Mouse (Mus musculus) kidney, embryonic 14.5 days (tissue): Measurements from ENCODE around the gene 4430402I18Rik. TPM values are rescaled to one million over a fixed set of nuclear protein-coding genes. Genes with fewer than 3 reads are reported as not detected.

Source experiments
- ATAC-seq: fragments of 200-750 bp; cut with Nextera tagmentation; 2 replicates; pipeline ENCODE4 v1.8.0; 2017; ENCODE audit warnings: moderate number of reproducible peaks, mild to moderate bottlenecking, moderate TSS enrichment, moderate library complexity; ENCODE audit not compliant: low FRiP score, low TSS enrichment
- H3K27ac ChIP-seq: fragments of 300-500 bp; sonication (generic); 2 replicates; pipeline ENCODE4 v1.5.1; 2014; ENCODE audit warnings: low read depth, mild to moderate bottlenecking, low read length, moderate library complexity, mixed read lengths
- H3K27me3 ChIP-seq: fragments of 300-500 bp; sonication (generic); 2 replicates; pipeline ENCODE4 v1.6.1; 2014; ENCODE audit warnings: mild to moderate bottlenecking, low read length; ENCODE audit not compliant: control insufficient read depth, insufficient read depth
- H3K36me3 ChIP-seq: fragments of 300-500 bp; sonication (generic); 2 replicates; pipeline ENCODE4 v1.6.1; 2014; ENCODE audit warnings: low read length, mixed read lengths; ENCODE audit not compliant: control insufficient read depth, insufficient read depth
- H3K4me1 ChIP-seq: fragments of 300-500 bp; sonication (generic); 2 replicates; pipeline ENCODE4 v1.6.1; 2014; ENCODE audit warnings: low read length, mixed read lengths; ENCODE audit not compliant: control insufficient read depth, insufficient read depth
- H3K4me2 ChIP-seq: fragments of 300-500 bp; sonication (generic); replicated peaks from 2 replicates; pipeline ENCODE4 v1.6.1; 2014; ENCODE audit warnings: low read depth, mild to moderate bottlenecking, low read length
- H3K4me3 ChIP-seq: fragments of 300-500 bp; sonication (generic); 2 replicates; pipeline ENCODE4 v1.5.1; 2014; ENCODE audit warnings: mild to moderate bottlenecking, low read length
- H3K9ac ChIP-seq: fragments of 300-500 bp; sonication (generic); 2 replicates; pipeline ENCODE4 v1.6.1; 2014; ENCODE audit warnings: low read depth, mild to moderate bottlenecking, low read length, moderate library complexity
- H3K9me3 ChIP-seq: fragments of 300-500 bp; sonication (generic); 2 replicates; pipeline ENCODE4 v1.6.1; 2016; ENCODE audit warnings: low read length; ENCODE audit not compliant: control insufficient read depth
- WGBS: fragments of 180-500 bp; shearing (Covaris S2); extraction: QIAGEN DNeasy Blood & Tissue Kit; methylation state at CpG from one replicate; pipeline ENCODE4 v1.1.7; 2014; 5-methylcytosine and 5-hydroxymethylcytosine counted together
- polyA plus RNA-seq: library from polyadenylated mRNA; unstranded; fragments of >200 nt; fragmentation: Nextera tagmentation; extraction: Ambion mirVana; gene quantifications from 2 replicates; pipeline ENCODE4 v1.2.1, GENCODE M21; 2014

Gene 4430402I18Rik
- polyA plus RNA-seq, 1 experiment from 2014 or later: 3.0 TPM

DNA sequence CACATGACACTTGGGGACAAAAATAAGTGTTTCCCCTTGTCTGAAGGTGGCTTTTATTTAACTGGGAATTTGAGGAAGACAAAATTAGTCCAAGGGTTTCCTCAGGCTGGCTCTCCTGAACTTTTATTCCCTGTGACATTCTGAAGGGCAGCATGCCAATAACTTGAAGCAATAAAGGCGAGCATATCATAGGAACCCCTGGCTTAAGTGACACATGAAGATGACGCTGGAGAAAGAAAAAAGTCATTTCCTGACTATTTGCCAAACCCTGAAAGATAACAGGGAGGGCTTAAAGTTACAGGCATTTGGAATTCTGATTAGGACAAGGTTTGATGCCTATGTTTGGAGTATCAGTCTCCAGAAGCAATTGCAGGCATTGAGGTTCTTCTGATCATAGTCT is 20.3 kb downstream of the 4430402I18Rik start:
- H3K9me3 ChIP-seq: no peaks in the 10 kb centered on the region
- no peaks in the 10 kb centered on the region for H3K4me1 ChIP-seq
- ATAC-seq: no peak
- no peak overlapping the region for H3K9ac ChIP-seq
- H3K36me3 ChIP-seq: no peaks in the 10 kb centered on the region
- H3K27me3 ChIP-seq: no peaks in the 10 kb centered on the region
- 62% methylated on average over 2 of the region's 2 CpGs for WGBS
- no peak overlapping the region for H3K27ac ChIP-seq
- H3K4me2 ChIP-seq: no peak overlapping the region
- H3K4me3 ChIP-seq: no peak overlapping the region

DNA sequence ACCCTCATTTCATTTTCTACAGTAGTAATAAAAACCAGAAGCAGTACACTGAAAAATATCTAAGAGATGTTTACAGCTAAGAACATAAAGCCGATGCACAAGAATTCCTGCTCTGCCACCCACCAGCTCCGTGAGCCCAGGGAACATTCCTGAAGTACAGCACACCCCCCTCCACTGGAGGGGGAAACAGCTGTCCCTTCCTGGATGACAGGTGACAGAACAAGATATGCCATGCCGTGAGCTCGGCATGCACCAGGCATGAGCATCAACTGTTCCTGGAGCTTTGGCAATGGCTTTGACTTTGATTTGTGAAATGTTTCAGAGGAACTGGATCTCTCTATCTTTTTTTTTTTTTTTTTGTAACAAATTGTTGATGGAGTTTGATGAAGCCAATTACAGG is 20.8 kb downstream of the 4430402I18Rik start:
- Histone ChIP-seq H3K4me1 (no peaks in the 10 kb centered on the region), H3K36me3 (no peaks in the 10 kb centered on the region), H3K9ac (no peak overlapping the region), H3K9me3 (no peaks in the 10 kb centered on the region), H3K27ac (no peak overlapping the region), H3K4me3 (no peak overlapping the region), H3K27me3 (no peaks in the 10 kb centered on the region), H3K4me2 (no peak overlapping the region)
- 50% methylated on average over 4 of the region's 4 CpGs for WGBS
- ATAC-seq: no peak

DNA sequence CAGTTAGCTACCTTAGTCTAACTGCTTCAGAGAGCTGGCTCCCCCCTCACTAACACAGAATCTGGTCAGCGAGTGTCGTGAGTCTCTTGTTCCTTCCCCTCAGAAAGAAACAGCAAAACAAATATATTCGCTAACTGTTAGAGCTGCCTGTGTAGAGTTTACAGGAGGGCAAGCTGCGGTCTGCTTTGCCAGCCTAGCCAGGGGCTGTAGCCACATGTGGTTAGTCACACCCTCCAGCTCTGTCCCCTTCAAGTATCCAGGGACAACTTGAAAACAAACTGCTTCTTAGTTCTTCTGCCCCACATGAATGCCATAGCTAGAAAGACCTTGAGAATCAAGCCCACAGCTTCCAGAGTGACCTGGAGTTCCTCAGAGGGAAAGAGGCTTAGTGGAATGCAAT is 26.3 kb downstream of the 4430402I18Rik start:
- Histone ChIP-seq H3K9me3 (no peaks in the 10 kb centered on the region), H3K4me1 (0 out of 2 replicates have a peak, but pooled peaks cover 9% of the 10 kb centered on the region), H3K27ac (no peak overlapping the region), H3K4me3 (no peak overlapping the region), H3K4me2 (no peak overlapping the region), H3K9ac (no peak overlapping the region), H3K27me3 (no peaks in the 10 kb centered on the region), H3K36me3 (no peaks in the 10 kb centered on the region)
- ATAC-seq: no peak
- WGBS: 75% methylated on average over 4 of the region's 4 CpGs

DNA sequence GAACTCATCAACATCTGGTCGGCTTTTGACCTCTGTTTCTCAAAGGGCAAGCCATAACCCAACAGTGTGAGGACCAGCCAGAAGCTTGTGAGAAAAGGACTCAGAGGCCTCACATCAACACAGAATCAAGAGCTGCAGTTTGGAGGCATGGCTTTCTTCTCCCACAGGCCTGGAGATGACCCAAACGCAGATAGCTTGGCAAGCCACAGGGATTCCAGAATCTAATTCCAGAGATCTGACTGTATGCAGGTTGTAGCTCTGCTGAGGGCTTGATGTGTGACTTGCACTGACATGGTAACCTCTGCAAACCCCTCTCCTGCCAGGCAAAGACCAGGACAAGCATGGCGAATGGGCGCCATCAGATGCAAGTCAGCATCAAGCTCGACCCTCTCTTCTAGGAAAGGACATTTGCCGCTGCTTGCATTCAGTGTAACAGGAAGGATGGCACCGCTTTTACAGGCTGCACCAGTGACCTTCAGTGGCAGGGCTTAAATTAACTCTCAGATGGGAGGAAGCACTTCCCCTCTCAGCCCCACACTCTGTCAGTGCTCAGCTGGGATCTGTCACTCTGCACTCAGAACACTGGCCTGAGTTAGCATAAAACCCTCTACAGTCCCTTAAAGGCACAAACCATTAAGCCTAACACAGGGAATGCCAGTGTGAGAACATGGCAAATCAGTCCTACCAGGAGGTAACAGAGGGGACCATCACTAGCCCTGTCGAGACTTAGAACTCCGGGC is 27.3 kb downstream of the 4430402I18Rik start:
- WGBS: 56% methylated on average over 9 of the region's 9 CpGs
- H3K9me3 ChIP-seq: no peaks in the 10 kb centered on the region
- no peak overlapping the region for H3K4me3 ChIP-seq
- no peak overlapping the region; the same call in 1 of the 2 replicates for H3K4me2 ChIP-seq
- 0 out of 2 replicates have a peak, but pooled peaks cover 9% of the 10 kb centered on the region for H3K4me1 ChIP-seq
- no peak for ATAC-seq
- H3K27me3 ChIP-seq: no peaks in the 10 kb centered on the region
- no peak overlapping the region for H3K9ac ChIP-seq
- H3K36me3 ChIP-seq: no peaks in the 10 kb centered on the region
- H3K27ac ChIP-seq: no peak overlapping the region; the same call in 1 of the 2 replicates

DNA sequence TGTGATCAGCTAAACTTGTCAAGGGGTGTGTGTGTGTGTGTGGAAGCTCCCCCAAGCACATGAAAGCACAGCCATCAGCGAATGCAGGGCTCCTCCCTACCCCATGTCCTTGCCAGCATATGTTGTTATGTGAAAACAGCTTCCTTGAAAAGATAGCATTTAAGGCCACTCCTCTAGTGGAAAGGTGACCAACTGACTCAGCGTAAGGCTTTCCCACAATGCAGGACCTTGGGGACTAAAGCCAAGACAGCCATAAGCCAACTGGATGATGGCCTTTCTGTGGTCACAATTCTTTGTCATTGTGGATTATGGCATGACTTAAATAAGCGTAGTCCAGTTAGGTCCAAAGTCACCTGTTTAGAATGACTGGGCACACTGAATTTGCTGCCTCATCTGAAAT is 32.7 kb downstream of the 4430402I18Rik start:
- Histone ChIP-seq H3K9me3 (peaks cover 4% of the 10 kb centered on the region; the same call in 1 of the 2 replicates), H3K27ac (no peak overlapping the region), H3K9ac (no peak overlapping the region), H3K36me3 (no peaks in the 10 kb centered on the region), H3K4me2 (no peak overlapping the region), H3K4me1 (0 out of 2 replicates have a peak, but pooled peaks cover under 1% of the 10 kb centered on the region), H3K27me3 (no peaks in the 10 kb centered on the region), H3K4me3 (no peak overlapping the region)
- no peak for ATAC-seq
- WGBS: 79% methylated on average over 3 of the region's 3 CpGs

DNA sequence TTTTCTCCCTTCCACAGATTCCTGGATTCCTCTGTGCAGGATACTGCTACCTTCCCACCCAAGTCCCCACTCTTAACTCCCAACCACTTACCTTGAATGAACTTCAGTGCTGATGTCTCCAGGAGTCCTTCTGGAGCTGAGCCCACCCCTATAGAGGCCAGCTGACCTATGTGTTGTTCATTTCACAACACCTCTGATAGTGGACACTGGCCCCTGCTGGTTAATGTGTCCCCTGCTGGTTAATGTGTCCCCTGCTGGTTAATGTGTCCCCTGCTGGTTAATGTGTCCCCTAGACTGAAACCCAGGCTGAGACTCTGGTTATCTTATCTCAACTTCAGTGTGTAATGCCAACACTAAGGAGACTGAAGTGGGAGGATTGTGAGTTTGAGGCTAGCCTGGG is 38.6 kb downstream of the 4430402I18Rik start:
- Histone ChIP-seq H3K36me3 (no peaks in the 10 kb centered on the region), H3K27me3 (no peaks in the 10 kb centered on the region), H3K4me2 (no peak overlapping the region), H3K4me3 (no peak overlapping the region), H3K4me1 (no peaks in the 10 kb centered on the region), H3K27ac (no peak overlapping the region), H3K9me3 (peaks cover 4% of the 10 kb centered on the region; the same call in 1 of the 2 replicates), H3K9ac (no peak overlapping the region)
- ATAC-seq: peak; percentile 69

DNA sequence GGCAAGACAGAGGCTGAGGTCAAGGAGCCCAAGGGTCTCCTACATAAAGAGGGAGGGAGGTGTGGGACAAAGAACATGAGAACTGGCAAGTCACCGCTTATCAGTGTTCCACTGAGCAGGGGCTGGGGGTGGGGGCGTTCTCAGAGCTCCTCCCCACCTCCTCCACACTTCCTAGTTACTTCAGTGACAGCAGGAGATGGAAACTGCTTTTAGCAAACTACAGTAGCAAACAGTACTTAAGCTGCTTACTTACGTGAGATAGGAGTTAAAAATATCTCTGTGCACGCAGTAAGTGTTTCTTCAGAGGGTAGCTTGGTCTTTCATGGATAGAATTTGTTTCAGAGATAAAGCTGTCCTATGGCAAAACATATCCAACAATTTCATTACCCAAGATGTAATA is 40.2 kb downstream of the 4430402I18Rik start:
- H3K27me3 ChIP-seq: no peaks in the 10 kb centered on the region
- no peak overlapping the region for H3K4me2 ChIP-seq
- no peak for ATAC-seq
- H3K9ac ChIP-seq: no peak overlapping the region
- H3K27ac ChIP-seq: no peak overlapping the region
- H3K36me3 ChIP-seq: no peaks in the 10 kb centered on the region
- peaks cover 4% of the 10 kb centered on the region; the same call in 1 of the 2 replicates for H3K9me3 ChIP-seq
- no peak overlapping the region for H3K4me3 ChIP-seq
- H3K4me1 ChIP-seq: no peaks in the 10 kb centered on the region
- 63% methylated on average over 4 of the region's 4 CpGs for WGBS

DNA sequence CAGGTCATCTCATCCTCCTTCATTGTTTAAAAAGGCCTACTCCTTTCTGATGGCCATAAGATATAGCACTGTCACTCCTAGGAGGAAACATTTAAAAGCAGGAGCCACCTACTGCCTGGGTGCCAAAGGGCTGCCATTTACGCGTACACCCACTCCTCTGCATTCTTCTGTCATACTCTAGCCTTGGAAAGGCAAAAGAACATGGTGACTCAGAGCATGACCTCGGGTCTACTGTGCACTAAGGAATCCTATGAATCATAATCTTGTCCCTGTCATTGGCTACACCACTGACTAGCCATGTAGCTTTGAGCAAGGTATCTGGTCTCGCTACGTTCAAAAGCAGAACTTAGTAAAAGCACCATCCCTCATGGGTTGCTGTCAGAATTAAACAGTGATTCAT is 41.2 kb downstream of the 4430402I18Rik start:
- WGBS: 87% methylated on average over 5 of the region's 5 CpGs

DNA sequence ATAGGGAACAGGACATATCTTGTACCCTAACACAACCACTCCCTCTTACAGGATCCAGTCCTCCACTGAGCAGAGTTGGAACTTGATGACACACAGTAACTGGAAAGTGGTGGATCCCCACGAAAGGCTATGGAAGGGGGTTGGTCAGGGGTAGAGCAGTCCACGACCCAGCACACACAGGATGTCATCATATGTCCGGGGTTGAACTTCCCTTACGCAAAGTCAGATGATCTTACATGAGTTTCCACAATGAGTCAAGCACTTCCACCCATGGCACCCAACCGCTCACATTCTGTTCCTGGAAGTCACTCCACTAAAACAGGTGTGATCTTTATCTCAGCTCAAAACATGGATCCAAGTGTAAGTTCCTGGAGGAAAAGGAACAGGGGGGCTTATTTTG is 49.8 kb downstream of the 4430402I18Rik start:
- H3K9ac ChIP-seq: no peak overlapping the region
- no peak overlapping the region for H3K27ac ChIP-seq
- H3K36me3 ChIP-seq: no peaks in the 10 kb centered on the region
- no peaks in the 10 kb centered on the region for H3K9me3 ChIP-seq
- no peak for ATAC-seq
- 82% methylated on average over 5 of the region's 5 CpGs for WGBS
- no peak overlapping the region for H3K4me3 ChIP-seq
- H3K4me1 ChIP-seq: 0 out of 2 replicates have a peak, but pooled peaks cover 5% of the 10 kb centered on the region
- H3K4me2 ChIP-seq: no peak overlapping the region
- H3K27me3 ChIP-seq: no peaks in the 10 kb centered on the region

More for the DNA sequence above, 41.2 kb downstream of the 4430402I18Rik start:
- Histone ChIP-seq H3K9me3 (no peaks in the 10 kb centered on the region), H3K4me1 (no peaks in the 10 kb centered on the region), H3K27ac (no peak overlapping the region), H3K4me3 (no peak overlapping the region), H3K27me3 (no peaks in the 10 kb centered on the region), H3K36me3 (no peaks in the 10 kb centered on the region), H3K4me2 (no peak overlapping the region), H3K9ac (no peak overlapping the region)
- no peak for ATAC-seq
